Mouse (Mus musculus): Measurements from ENCODE around the gene Prkcg. TPM values are rescaled to one million over a fixed set of nuclear protein-coding genes. Genes with fewer than 3 reads are reported as not detected.
A peak's percentile ranks its signal among the peaks of the same experiment; 100 is the strongest.
"Not testable (repeated sequence)": the region's sequence is repeated elsewhere in the genome, so short reads cannot be mapped to it uniquely, and the experiment has no call there.

Prkcg gene
- polyA plus RNA-seq, 1 experiment from 2014 or later = not detected

- H3K9ac ChIP-seq (ENCODE audit: low read depth, low read length) = no peak overlapping the region
- no peak overlapping the region for H3K4me3 ChIP-seq (ENCODE audit: low read depth, low read length)
- no peaks in the 10 kb centered on the region for H3K9me3 ChIP-seq (replicated peaks; ENCODE audit: control insufficient read depth, low read length)
- WGBS (ENCODE audit: insufficient replicate concordance) = 30% methylated on average over 3 of the region's 3 CpGs
- H3K4me1 ChIP-seq (ENCODE audit: control insufficient read depth, low read depth, low read length) = no peaks in the 10 kb centered on the region
- ATAC-seq (ENCODE audit: low read depth) = no peak
- peaks cover 4% of the 10 kb centered on the region for H3K27me3 ChIP-seq (ENCODE audit: control insufficient read depth, insufficient read depth, low read depth, low read length)
- no peaks in the 10 kb centered on the region for H3K36me3 ChIP-seq (ENCODE audit: control insufficient read depth, insufficient read depth)
- no peak overlapping the region for H3K27ac ChIP-seq (ENCODE audit: low read length)
- H3K4me2 ChIP-seq (ENCODE audit: low read depth, low read length) = no peak overlapping the region
These were observed 20.7 kb upstream of the Prkcg start for GRCm38 (mm10) chr7:3268291-3268690.

GRCm38 (mm10) chr7:3272206-3272605, 16.8 kb upstream of the Prkcg start:
- 54% methylated on average over 9 of the region's 9 CpGs for WGBS (ENCODE audit: insufficient replicate concordance)
- Histone ChIP-seq H3K4me1 (ENCODE audit: control insufficient read depth, low read depth, low read length) (no peaks in the 10 kb centered on the region), H3K9ac (ENCODE audit: low read depth, low read length) (no peak overlapping the region), H3K9me3 (replicated peaks; ENCODE audit: control insufficient read depth, low read length) (no peaks in the 10 kb centered on the region), H3K27ac (ENCODE audit: low read length) (no peak overlapping the region), H3K27me3 (ENCODE audit: control insufficient read depth, insufficient read depth, low read depth, low read length) (no peaks in the 10 kb centered on the region), H3K4me3 (ENCODE audit: low read depth, low read length) (no peak overlapping the region), H3K4me2 (ENCODE audit: low read depth, low read length) (no peak overlapping the region), H3K36me3 (ENCODE audit: control insufficient read depth, insufficient read depth) (no peaks in the 10 kb centered on the region)
- ATAC-seq (ENCODE audit: low read depth) = no peak

- Histone ChIP-seq H3K9ac (ENCODE audit: low read depth, low read length) (no peak overlapping the region), H3K27ac (ENCODE audit: low read length) (peak overlapping the region; percentile 19)
- ATAC-seq (ENCODE audit: low read depth) = peak; percentile 47
These were observed 13.4 kb upstream of the Prkcg start for GRCm38 (mm10) chr7:3275455-3276170.

GRCm38 (mm10) chr7:3276781-3277180, 12.2 kb upstream of the Prkcg start:
- H3K9ac ChIP-seq (ENCODE audit: low read depth, low read length); H3K27me3 ChIP-seq (ENCODE audit: control insufficient read depth, insufficient read depth, low read depth, low read length); H3K4me3 ChIP-seq (ENCODE audit: low read depth, low read length); H3K36me3 ChIP-seq (ENCODE audit: control insufficient read depth, insufficient read depth); H3K4me2 ChIP-seq (ENCODE audit: low read depth, low read length); H3K27ac ChIP-seq (ENCODE audit: low read length); H3K4me1 ChIP-seq (ENCODE audit: control insufficient read depth, low read depth, low read length); H3K9me3 ChIP-seq (replicated peaks; ENCODE audit: control insufficient read depth, low read length); ATAC-seq (ENCODE audit: low read depth): not testable (repeated sequence)
- WGBS (ENCODE audit: insufficient replicate concordance) = 56% methylated on average over 4 of the region's 4 CpGs

More at GRCm38 (mm10) chr7:3275455-3276170, 13.4 kb upstream of the Prkcg start:
- Histone ChIP-seq H3K27me3 (ENCODE audit: control insufficient read depth, insufficient read depth, low read depth, low read length) (no peaks in the 10 kb centered on the region), H3K9me3 (replicated peaks; ENCODE audit: control insufficient read depth, low read length) (no peaks in the 10 kb centered on the region), H3K4me3 (ENCODE audit: low read depth, low read length) (no peak overlapping the region), H3K4me1 (ENCODE audit: control insufficient read depth, low read depth, low read length) (peaks cover 3% of the 10 kb centered on the region; the same call in 1 of the 2 replicates), H3K4me2 (ENCODE audit: low read depth, low read length) (no peak overlapping the region), H3K36me3 (ENCODE audit: control insufficient read depth, insufficient read depth) (no peaks in the 10 kb centered on the region)
- WGBS (ENCODE audit: insufficient replicate concordance) = 31% methylated on average over 6 of the region's 6 CpGs

- no peak overlapping the region for H3K4me2 ChIP-seq (ENCODE audit: low read depth, low read length)
- no peaks in the 10 kb centered on the region for H3K36me3 ChIP-seq (ENCODE audit: control insufficient read depth, insufficient read depth)
- no peaks in the 10 kb centered on the region for H3K9me3 ChIP-seq (replicated peaks; ENCODE audit: control insufficient read depth, low read length)
- no peak overlapping the region for H3K27ac ChIP-seq (ENCODE audit: low read length)
- H3K27me3 ChIP-seq (ENCODE audit: control insufficient read depth, insufficient read depth, low read depth, low read length) = no peaks in the 10 kb centered on the region
- no peak overlapping the region for H3K4me3 ChIP-seq (ENCODE audit: low read depth, low read length)
- peak; percentile 63 for ATAC-seq (ENCODE audit: low read depth)
- H3K4me1 ChIP-seq (ENCODE audit: control insufficient read depth, low read depth, low read length) = peaks cover 3% of the 10 kb centered on the region; the same call in 1 of the 2 replicates
- H3K9ac ChIP-seq (ENCODE audit: low read depth, low read length) = no peak overlapping the region
- 46% methylated on average over 5 of the region's 5 CpGs for WGBS (ENCODE audit: insufficient replicate concordance)
These were observed 8.8 kb upstream of the Prkcg start for GRCm38 (mm10) chr7:3280080-3280653.

- Histone ChIP-seq H3K4me2 (ENCODE audit: low read depth, low read length) (no peak overlapping the region), H3K4me1 (ENCODE audit: control insufficient read depth, low read depth, low read length) (peaks cover 3% of the 10 kb centered on the region; the same call in 1 of the 2 replicates), H3K9me3 (replicated peaks; ENCODE audit: control insufficient read depth, low read length) (no peaks in the 10 kb centered on the region), H3K4me3 (ENCODE audit: low read depth, low read length) (no peak overlapping the region), H3K36me3 (ENCODE audit: control insufficient read depth, insufficient read depth) (no peaks in the 10 kb centered on the region), H3K27ac (ENCODE audit: low read length) (no peak overlapping the region), H3K9ac (ENCODE audit: low read depth, low read length) (no peak overlapping the region), H3K27me3 (ENCODE audit: control insufficient read depth, insufficient read depth, low read depth, low read length) (no peaks in the 10 kb centered on the region)
- 0 out of 2 replicates have a peak, but pooled peaks have one; percentile 9 for ATAC-seq (ENCODE audit: low read depth)
- 35% methylated on average over 8 of the region's 8 CpGs for WGBS (ENCODE audit: insufficient replicate concordance)
These were observed 8.3 kb upstream of the Prkcg start for GRCm38 (mm10) chr7:3280654-3281153.

- no peaks in the 10 kb centered on the region for H3K36me3 ChIP-seq (ENCODE audit: control insufficient read depth, insufficient read depth)
- H3K27ac ChIP-seq (ENCODE audit: low read length) = no peak overlapping the region
- ATAC-seq (ENCODE audit: low read depth) = no peak
- no peaks in the 10 kb centered on the region for H3K9me3 ChIP-seq (replicated peaks; ENCODE audit: control insufficient read depth, low read length)
- H3K4me3 ChIP-seq (ENCODE audit: low read depth, low read length) = no peak overlapping the region
- H3K9ac ChIP-seq (ENCODE audit: low read depth, low read length) = no peak overlapping the region
- H3K4me1 ChIP-seq (ENCODE audit: control insufficient read depth, low read depth, low read length) = peaks cover 3% of the 10 kb centered on the region; the same call in 1 of the 2 replicates
- no peaks in the 10 kb centered on the region for H3K27me3 ChIP-seq (ENCODE audit: control insufficient read depth, insufficient read depth, low read depth, low read length)
- WGBS (ENCODE audit: insufficient replicate concordance) = 59% methylated on average over 6 of the region's 6 CpGs
- H3K4me2 ChIP-seq (ENCODE audit: low read depth, low read length) = no peak overlapping the region
These were observed 7.2 kb upstream of the Prkcg start for GRCm38 (mm10) chr7:3281741-3282140.

- no peak overlapping the region for H3K4me2 ChIP-seq (ENCODE audit: low read depth, low read length)
- H3K27ac ChIP-seq (ENCODE audit: low read length) = no peak overlapping the region
- WGBS (ENCODE audit: insufficient replicate concordance) = 55% methylated on average over 11 of the region's 11 CpGs
- H3K4me1 ChIP-seq (ENCODE audit: control insufficient read depth, low read depth, low read length) = peaks cover 3% of the 10 kb centered on the region; the same call in 1 of the 2 replicates
- no peaks in the 10 kb centered on the region for H3K9me3 ChIP-seq (replicated peaks; ENCODE audit: control insufficient read depth, low read length)
- H3K4me3 ChIP-seq (ENCODE audit: low read depth, low read length) = no peak overlapping the region
- ATAC-seq (ENCODE audit: low read depth) = no peak
- no peaks in the 10 kb centered on the region for H3K36me3 ChIP-seq (ENCODE audit: control insufficient read depth, insufficient read depth)
- H3K27me3 ChIP-seq (ENCODE audit: control insufficient read depth, insufficient read depth, low read depth, low read length) = no peaks in the 10 kb centered on the region
- no peak overlapping the region for H3K9ac ChIP-seq (ENCODE audit: low read depth, low read length)
These were observed 5.7 kb upstream of the Prkcg start for GRCm38 (mm10) chr7:3283081-3283875.

All from liver, embryonic 16.5 days (tissue).